Mouse (Mus musculus) CH12.LX (cell line): Measurements from ENCODE around the gene D630003M21Rik. TPM values are rescaled to one million over a fixed set of nuclear protein-coding genes. Genes with fewer than 3 reads are reported as not detected.

Experiments
- DNase-seq: peaks from one replicate; pipeline ENCODE4 v3.0.0-alpha.2; 2013; ENCODE audit errors: extremely low read depth
- H3K27ac ChIP-seq: 2 replicates; pipeline ENCODE4 v1.5.1; 2012; ENCODE audit warnings: low read depth, mild to moderate bottlenecking, control low read depth, moderate library complexity; ENCODE audit not compliant: insufficient read depth
- H3K27me3 ChIP-seq: replicated peaks from 2 replicates; pipeline ENCODE3; 2012; ENCODE audit warnings: inconsistent platforms
- H3K36me3 ChIP-seq, 2 experiments: replicated peaks in 1 of 2; 2 replicates each; pipeline versions ENCODE3 to v1.6.1; 2012; ENCODE audit warnings: inconsistent platforms in 1 of 2, low read length in 1 of 2, mild to moderate bottlenecking in 1 of 2, mixed read lengths in 1 of 2, moderate library complexity in 1 of 2; ENCODE audit not compliant: control insufficient read depth in 1 of 2, insufficient read depth in 1 of 2
- H3K4me1 ChIP-seq, 2 experiments: 2 replicates each; pipeline ENCODE4 v1.6.1; 2012; ENCODE audit warnings: inconsistent platforms in 1 of 2, moderate library complexity in 1 of 2; ENCODE audit not compliant: insufficient read depth in 2 of 2, control insufficient read depth in 1 of 2
- H3K4me2 ChIP-seq: 2 replicates; pipeline ENCODE4 v1.6.1; 2012; ENCODE audit warnings: low read depth, mild to moderate bottlenecking, control low read depth; ENCODE audit not compliant: poor library complexity, insufficient read depth, severe bottlenecking
- H3K4me3 ChIP-seq, 3 experiments: fragments of 150-350 bp in 1 of 3; sonication (generic) in 1 of 3; replicated peaks in 1 of 3; 2 replicates each; pipeline versions ENCODE3 to v1.5.1; 2011 to 2012; ENCODE audit warnings: low read depth in 2 of 3, low read length in 2 of 3, mild to moderate bottlenecking in 2 of 3, moderate library complexity in 2 of 3, control low read depth in 1 of 3, improper control_type of control experiment in 1 of 3, inconsistent platforms in 1 of 3, mixed read lengths in 1 of 3; ENCODE audit not compliant: poor library complexity in 1 of 3
- H3K79me2 ChIP-seq: replicated peaks from 2 replicates; pipeline ENCODE4 v1.6.1; 2012; ENCODE audit warnings: mild to moderate bottlenecking, moderate library complexity; ENCODE audit not compliant: control insufficient read depth, poor library complexity, insufficient read depth, severe bottlenecking; ENCODE audit errors: extremely low read depth
- H3K9ac ChIP-seq: 2 replicates; pipeline ENCODE4 v1.6.1; 2012; ENCODE audit warnings: low read depth, mild to moderate bottlenecking, control low read depth, moderate library complexity; ENCODE audit not compliant: insufficient read depth
- H3K9me3 ChIP-seq: replicated peaks from 2 replicates; pipeline ENCODE3; 2012; ENCODE audit warnings: low read length, inconsistent platforms, mixed read lengths
- BHLHE40 ChIP-seq: IDR thresholded peaks from 2 replicates; pipeline ENCODE4 v1.6.1; 2011; ENCODE audit warnings: mild to moderate bottlenecking, low read depth, low read length, improper control_type of control experiment
- CHD1 ChIP-seq: IDR thresholded peaks from 2 replicates; pipeline ENCODE4 v1.6.1; 2012; ENCODE audit warnings: low read depth, low read length, improper control_type of control experiment, inconsistent platforms
- CHD2 ChIP-seq: IDR thresholded peaks from 2 replicates; pipeline ENCODE4 v1.6.1; 2011; ENCODE audit warnings: low read length, improper control_type of control experiment
- CTCF ChIP-seq, 2 experiments: IDR thresholded peaks in 1 of 2; conservative IDR thresholded peaks in 1 of 2; 2 replicates each; pipeline ENCODE4 v1.5.1; 2011 to 2012; ENCODE audit warnings: low read depth in 2 of 2, low read length in 2 of 2, improper control_type of control experiment in 1 of 2, inconsistent platforms in 1 of 2, mild to moderate bottlenecking in 1 of 2, moderate library complexity in 1 of 2
- E2F4 ChIP-seq: IDR thresholded peaks from 2 replicates; pipeline ENCODE4 v1.6.1; 2011; ENCODE audit warnings: low read depth, low read length, improper control_type of control experiment; ENCODE audit not compliant: insufficient replicate concordance
- ELF1 ChIP-seq: IDR thresholded peaks from 2 replicates; pipeline ENCODE4 v1.6.1; 2014; ENCODE audit warnings: low read depth, mild to moderate bottlenecking, inconsistent platforms, low read length, improper control_type of control experiment
- GABPA ChIP-seq: IDR thresholded peaks from 2 replicates; pipeline ENCODE4 v1.6.1; 2012; ENCODE audit warnings: low read depth, low read length, improper control_type of control experiment, inconsistent platforms; ENCODE audit not compliant: insufficient replicate concordance
- IRF4 ChIP-seq: IDR thresholded peaks from 2 replicates; pipeline ENCODE4 v1.6.1; 2014; ENCODE audit warnings: low read depth, mild to moderate bottlenecking, inconsistent platforms, low read length, improper control_type of control experiment
- JUN ChIP-seq: IDR thresholded peaks from 2 replicates; pipeline ENCODE4 v1.6.1; 2011; ENCODE audit warnings: low read depth, mild to moderate bottlenecking, low read length, improper control_type of control experiment, moderate library complexity; ENCODE audit not compliant: insufficient read depth
- MAFK ChIP-seq: IDR thresholded peaks from 2 replicates; pipeline ENCODE4 v1.6.1; 2011; ENCODE audit warnings: low read length, improper control_type of control experiment; ENCODE audit not compliant: insufficient replicate concordance
- MEF2A ChIP-seq: IDR thresholded peaks from 2 replicates; pipeline ENCODE4 v1.6.1; 2014; ENCODE audit warnings: low read depth, mild to moderate bottlenecking, inconsistent platforms, low read length, improper control_type of control experiment, borderline replicate concordance
- MXI1 ChIP-seq: IDR thresholded peaks from 2 replicates; pipeline ENCODE4 v1.6.1; 2011; ENCODE audit warnings: mild to moderate bottlenecking, low read depth, low read length, improper control_type of control experiment
- NELFE ChIP-seq: IDR thresholded peaks from 2 replicates; pipeline ENCODE4 v1.6.1; 2011; ENCODE audit warnings: low read depth, low read length, improper control_type of control experiment
- PAX5 ChIP-seq: IDR thresholded peaks from 2 replicates; pipeline ENCODE4 v1.6.1; 2012; ENCODE audit warnings: low read length, inconsistent platforms, mixed read lengths
- POLR2A ChIP-seq: IDR thresholded peaks from 2 replicates; pipeline ENCODE4 v1.6.1; 2011; ENCODE audit warnings: low read depth, mild to moderate bottlenecking, improper control_type of control experiment, low read length
- POLR2AphosphoS2 ChIP-seq: IDR thresholded peaks from 2 replicates; pipeline ENCODE4 v1.6.1; 2011; ENCODE audit warnings: low read depth, low read length, improper control_type of control experiment
- RCOR1 ChIP-seq: conservative IDR thresholded peaks from 2 replicates; pipeline ENCODE4 v1.6.1; 2012; ENCODE audit warnings: low read depth, mild to moderate bottlenecking, inconsistent platforms, low read length, improper control_type of control experiment
- SMC3 ChIP-seq: IDR thresholded peaks from 2 replicates; pipeline ENCODE4 v1.6.1; 2011; ENCODE audit warnings: low read depth, low read length, improper control_type of control experiment
- TCF12 ChIP-seq: IDR thresholded peaks from 2 replicates; pipeline ENCODE4 v1.6.1; 2014; ENCODE audit warnings: low read depth, mild to moderate bottlenecking, inconsistent platforms, low read length, improper control_type of control experiment
- ZNF384 ChIP-seq: IDR thresholded peaks from 2 replicates; pipeline ENCODE4 v1.6.1; 2012; ENCODE audit warnings: low read depth, low read length, improper control_type of control experiment, inconsistent platforms
- dilution Hi-C: fragments of 300-500 bp; cut with MboI; formaldehyde crosslinking; loops from 2 replicates; pipeline ENCODE4 v1.14.3; 2020; ENCODE audit warnings: low sequenced_read_pairs; ENCODE audit not compliant: extremely low pct_unique_long_range_greater_than_20kb, extremely low pct_ligation_motif_present
- in situ Hi-C: fragments of 300-500 bp; cut with MboI; formaldehyde crosslinking; loops from 3 replicates; pipeline ENCODE4 v1.14.3; 2019; ENCODE audit warnings: low sequenced_read_pairs, low pct_ligation_motif_present, low pct_unique_long_range_greater_than_20kb, mixed read lengths
- polyA plus RNA-seq: library from polyadenylated mRNA; unstranded; fragments of >175 nt; gene quantifications from 2 replicates; pipeline ENCODE4 v1.2.1, GENCODE M21; 2012; ENCODE audit warnings: low read depth; ENCODE audit not compliant: insufficient read length
- total RNA-seq, 2 experiments: library from RNA; depleted of rRNA; stranded (reverse); fragments of 300-350 nt in 1 of 2; fragments of >200 nt in 1 of 2; gene quantifications; 2 replicates each; pipeline ENCODE4 v1.2.3; 2012 to 2014

D630003M21Rik gene
- total and polyA plus RNA-seq, 3 experiments: 0.23 to 1.4 (median 0.93) TPM

DNA sequence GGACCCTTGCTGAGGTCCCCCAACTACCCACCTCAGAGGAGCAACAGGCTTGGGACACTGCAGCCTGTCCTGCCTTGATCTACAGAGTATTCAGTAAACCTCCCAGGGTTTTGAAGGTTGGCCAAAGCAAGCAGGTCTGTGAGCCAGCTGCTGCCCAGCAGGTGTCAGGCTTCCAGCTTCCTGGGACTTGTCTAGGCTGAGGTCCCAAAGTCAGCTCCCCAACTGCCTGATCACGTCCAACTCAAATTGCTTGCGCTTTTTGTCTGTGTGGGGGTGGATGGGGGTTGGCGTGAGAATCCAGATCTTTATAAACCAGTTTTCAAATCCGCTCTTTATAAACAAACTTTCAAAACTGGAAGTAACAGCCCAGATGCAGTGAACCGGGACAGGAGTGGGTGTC lies 3.7 kb downstream of the D630003M21Rik start (continued):
- TF ChIP-seq TCF12 (no peak), MEF2A (no peak), PAX5 (no peak), ELF1 (no peak), RCOR1 (no peak), SMC3 (peak; percentile 42)
- TF ChIP-seq, all 38 proteins: peak for 3

DNA sequence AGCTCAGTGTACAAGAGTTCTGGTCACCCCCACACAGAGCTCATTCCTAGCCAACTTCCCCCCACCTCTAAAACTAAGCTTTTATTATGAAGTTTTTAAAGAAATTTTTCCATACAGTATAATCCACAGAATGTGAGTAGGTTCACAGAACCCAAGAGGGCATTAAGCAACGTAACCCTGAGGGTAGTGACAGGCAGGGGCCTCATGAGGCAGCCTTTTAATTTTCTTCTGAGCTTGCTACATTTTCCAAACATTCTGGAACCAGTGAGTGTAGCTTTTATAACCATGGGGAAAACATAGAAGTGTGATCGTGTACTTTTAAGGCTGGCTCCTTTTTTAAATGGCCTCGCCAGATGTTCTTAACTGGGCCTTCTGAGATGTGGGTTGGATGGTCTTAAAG lies 5.5 kb downstream of the D630003M21Rik start:
- dilution Hi-C loops (no loop called here), in situ Hi-C loops (no loop called here)
- Histone ChIP-seq H3K9me3 (peaks cover 9% of the 10 kb centered on the region), H3K79me2 (no peaks in the 10 kb centered on the region), H3K4me3 (no peak overlapping the region), H3K36me3 (no peaks in the 10 kb centered on the region), H3K4me2 (no peak overlapping the region), H3K27me3 (peaks cover 21% of the 10 kb centered on the region), H3K4me1 (peaks cover 10 to 23% of the 10 kb centered on the region in 2 experiments), H3K27ac (no peak overlapping the region), H3K9ac (no peak overlapping the region)
- no peak for TF ChIP-seq ZNF384
- TF ChIP-seq E2F4: no peak
- no peak for TF ChIP-seq JUN
- no peak for TF ChIP-seq NELFE
- no peak for TF ChIP-seq CHD1
- TF ChIP-seq IRF4: no peak
- TF ChIP-seq CTCF (conservative IDR thresholded peaks at IDR 0.05 in 1 of 2, IDR thresholded peaks at IDR 0.05 in 1 of 2; ENCODE audit: low read depth in 2 of 2, low read length in 2 of 2): no peak
- no peak for TF ChIP-seq RCOR1
- TF ChIP-seq GABPA: no peak
- TF ChIP-seq CHD2: no peak
- no peak for TF ChIP-seq MAFK
- TF ChIP-seq MXI1: no peak
- DNase-seq: no peak

DNA sequence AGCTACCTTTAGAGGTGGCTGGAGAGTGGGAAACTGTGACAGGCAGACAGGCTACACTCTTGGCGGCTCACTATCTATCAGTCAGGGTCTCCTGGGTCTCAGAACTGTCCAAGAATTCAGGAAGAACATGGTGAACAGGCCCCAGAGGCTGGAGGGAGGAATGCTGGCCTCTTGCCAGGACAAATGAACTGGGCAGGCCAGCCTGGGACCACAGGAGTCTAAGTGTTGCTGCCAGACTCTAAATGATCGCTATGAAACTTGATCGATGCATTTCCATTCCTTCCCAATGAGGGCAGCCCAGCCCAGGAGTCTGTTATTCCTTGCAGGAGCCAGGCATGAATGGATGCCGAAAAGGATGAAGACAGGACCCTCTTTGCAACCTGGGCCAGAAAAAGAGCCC lies 6.4 kb downstream of the D630003M21Rik start:
- Histone ChIP-seq H3K79me2 (no peaks in the 10 kb centered on the region), H3K9me3 (peaks cover 9% of the 10 kb centered on the region), H3K36me3 (no peaks in the 10 kb centered on the region), H3K27me3 (peaks cover 21% of the 10 kb centered on the region), H3K27ac (no peak overlapping the region), H3K4me2 (no peak overlapping the region), H3K9ac (no peak overlapping the region), H3K4me3 (no peak overlapping the region), H3K4me1 (peaks cover 14 to 26% of the 10 kb centered on the region in 2 experiments)
- no peak for DNase-seq
- dilution Hi-C loops: no loop called here
- TF ChIP-seq BHLHE40: no peak
- no peak for TF ChIP-seq TCF12
- no peak for TF ChIP-seq POLR2A
- TF ChIP-seq JUN: no peak
- TF ChIP-seq PAX5: no peak
- TF ChIP-seq POLR2AphosphoS2: no peak
- in situ Hi-C loops: no loop called here
